Mouse (Mus musculus): ENCODE results near the gene Acod1. TPM values are rescaled to one million over a fixed set of nuclear protein-coding genes. Genes with fewer than 3 reads are reported as not detected.

Gene Acod1
- total and polyA plus RNA-seq, 3 experiments: 0.09 to 1.6 (median 0.16) TPM

DNA sequence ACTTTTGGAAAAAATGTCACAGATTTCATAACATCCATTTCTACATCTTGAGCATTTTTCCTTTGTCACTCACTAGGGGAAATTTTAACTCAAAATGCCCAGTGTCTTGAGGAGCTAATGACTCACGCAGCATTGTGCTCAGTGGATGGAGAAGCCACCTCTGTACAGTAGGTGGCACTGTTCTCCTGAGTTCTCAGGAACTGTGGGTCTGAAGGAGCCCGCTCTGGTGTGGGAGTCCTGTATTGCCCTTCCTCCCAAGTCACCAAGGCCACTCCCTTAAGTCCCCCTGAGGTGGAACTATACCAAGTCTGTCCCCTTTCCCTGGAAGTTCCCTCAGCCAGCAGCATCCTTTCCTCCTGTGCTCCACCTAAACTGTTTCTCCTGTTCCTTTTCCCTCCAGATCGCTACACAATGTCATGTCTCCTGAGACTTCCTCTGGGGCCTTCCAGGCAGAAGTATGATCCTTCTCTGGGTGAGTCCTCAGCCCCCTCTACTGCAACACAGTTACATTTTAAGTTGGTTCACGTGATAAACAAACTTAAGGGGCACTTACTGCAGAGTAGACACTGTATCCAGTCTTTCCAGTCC, 34.1 kb upstream of the Acod1 start:
- DNase-seq (ENCODE audit: extremely low read depth): peak; percentile 96
- Histone ChIP-seq H3K4me2 (ENCODE audit: insufficient read depth, low read depth, poor library complexity, severe bottlenecking) (peak overlapping the region; percentile 93), H3K4me3 (replicated peaks in 1 of 3; ENCODE audit: low read depth in 2 of 3, low read length in 2 of 3, poor library complexity in 1 of 3) (peak overlapping the region in 1 of 3 experiments; percentile 0), H3K27me3 (replicated peaks) (no peaks in the 10 kb centered on the region), H3K4me1 (ENCODE audit: control insufficient read depth in 1 of 2, insufficient read depth in 2 of 2) (peaks cover 18 to 38% of the 10 kb centered on the region in 2 experiments), H3K36me3 (replicated peaks in 1 of 2; ENCODE audit: control insufficient read depth in 1 of 2, insufficient read depth in 1 of 2, low read length in 1 of 2) (peaks cover 0 to 17% of the 10 kb centered on the region in 2 experiments), H3K27ac (ENCODE audit: insufficient read depth, low read depth) (0 out of 2 replicates have a peak overlapping the region, but pooled peaks have one; percentile 5), H3K79me2 (replicated peaks; ENCODE audit: control insufficient read depth, extremely low read depth, insufficient read depth, poor library complexity, severe bottlenecking) (no peaks in the 10 kb centered on the region), H3K9ac (ENCODE audit: insufficient read depth, low read depth) (peak overlapping the region; percentile 55; the same call in 1 of the 2 replicates), H3K9me3 (replicated peaks; ENCODE audit: low read length) (no peaks in the 10 kb centered on the region)
- dilution Hi-C loops (cut with MboI; ENCODE audit: extremely low pct_ligation_motif_present, extremely low pct_unique_long_range_greater_than_20kb, low sequenced_read_pairs): no loop called here
- TF ChIP-seq JUND (conservative IDR thresholded peaks at IDR 0.05; ENCODE audit: low read depth, low read length): no peak
- TF ChIP-seq RCOR1 (conservative IDR thresholded peaks at IDR 0.05; ENCODE audit: low read depth, low read length): no peak
- TF ChIP-seq RAD21 (IDR thresholded peaks at IDR 0.05; ENCODE audit: low read depth, low read length): peak; percentile 95
- TF ChIP-seq USF1 (IDR thresholded peaks at IDR 0.05; ENCODE audit: low read depth, low read length): no peak
- TF ChIP-seq MAZ (IDR thresholded peaks at IDR 0.05; ENCODE audit: low read depth, low read length): peak; percentile 48; the same call in 1 of the 2 replicates
- TF ChIP-seq ZKSCAN1 (IDR thresholded peaks at IDR 0.05; ENCODE audit: borderline replicate concordance, low read depth, low read length): no peak
- TF ChIP-seq PAX5 (IDR thresholded peaks at IDR 0.05; ENCODE audit: low read length): no peak
- no peak for TF ChIP-seq ZMIZ1 (IDR thresholded peaks at IDR 0.05; ENCODE audit: low read depth, low read length)
- TF ChIP-seq MYC (IDR thresholded peaks at IDR 0.05; ENCODE audit: low read depth, low read length): 0 out of 2 replicates have a peak, but pooled peaks have one; percentile 45
- peak; percentile 60 for TF ChIP-seq CHD2 (IDR thresholded peaks at IDR 0.05; ENCODE audit: low read length)
- peak; percentile 98 for TF ChIP-seq SMC3 (IDR thresholded peaks at IDR 0.05; ENCODE audit: low read depth, low read length)
- TF ChIP-seq NELFE (IDR thresholded peaks at IDR 0.05; ENCODE audit: low read depth, low read length): no peak; the same call in 1 of the 2 replicates
- TF ChIP-seq TCF12 (IDR thresholded peaks at IDR 0.05; ENCODE audit: low read depth, low read length): no peak
- TF ChIP-seq BHLHE40 (IDR thresholded peaks at IDR 0.05; ENCODE audit: low read depth, low read length): peak; percentile 56; the same call in 1 of the 2 replicates
- no peak; the same call in 1 of the 2 replicates for TF ChIP-seq ETS1 (conservative IDR thresholded peaks at IDR 0.05; ENCODE audit: low read depth, low read length)
- TF ChIP-seq NRF1 (IDR thresholded peaks at IDR 0.05; ENCODE audit: low read depth, low read length): no peak
- TF ChIP-seq TBP (conservative IDR thresholded peaks at IDR 0.05; ENCODE audit: low read depth, low read length): 0 out of 2 replicates have a peak, but pooled peaks have one; percentile 48
- TF ChIP-seq MEF2A (IDR thresholded peaks at IDR 0.05; ENCODE audit: borderline replicate concordance, low read depth, low read length): no peak
- TF ChIP-seq CTCF (conservative IDR thresholded peaks at IDR 0.05 in 1 of 2, IDR thresholded peaks at IDR 0.05 in 1 of 2; ENCODE audit: low read depth in 2 of 2, low read length in 2 of 2): peak; percentile 73 to 99
- peak; percentile 9; the same call in 1 of the 2 replicates for TF ChIP-seq ELF1 (IDR thresholded peaks at IDR 0.05; ENCODE audit: low read depth, low read length)
- no peak for TF ChIP-seq ZNF384 (IDR thresholded peaks at IDR 0.05; ENCODE audit: low read depth, low read length)
- TF ChIP-seq KAT2A (IDR thresholded peaks at IDR 0.05; ENCODE audit: insufficient replicate concordance, low read length): no peak
- TF ChIP-seq POLR2A (IDR thresholded peaks at IDR 0.05; ENCODE audit: low read depth, low read length): peak; percentile 29; the same call in 1 of the 2 replicates
- no peak for TF ChIP-seq POLR2AphosphoS2 (IDR thresholded peaks at IDR 0.05; ENCODE audit: low read depth, low read length)
- TF ChIP-seq IRF4 (IDR thresholded peaks at IDR 0.05; ENCODE audit: low read depth, low read length): 0 out of 2 replicates have a peak, but pooled peaks have one; percentile 1
- TF ChIP-seq GABPA (IDR thresholded peaks at IDR 0.05; ENCODE audit: insufficient replicate concordance, low read depth, low read length): no peak
- no peak for TF ChIP-seq UBTF (IDR thresholded peaks at IDR 0.05; ENCODE audit: low read depth, low read length)
- no peak; the same call in 1 of the 2 replicates for TF ChIP-seq MXI1 (IDR thresholded peaks at IDR 0.05; ENCODE audit: low read depth, low read length)
- no peak for TF ChIP-seq JUN (IDR thresholded peaks at IDR 0.05; ENCODE audit: insufficient read depth, low read depth, low read length)
- no peak for TF ChIP-seq USF2 (conservative IDR thresholded peaks at IDR 0.05; ENCODE audit: low read depth, low read length)
- no peak for TF ChIP-seq EP300 (IDR thresholded peaks at IDR 0.05; ENCODE audit: low read length)
- no peak for TF ChIP-seq HCFC1 (IDR thresholded peaks at IDR 0.05; ENCODE audit: low read depth, low read length)
- no peak for TF ChIP-seq SIN3A (IDR thresholded peaks at IDR 0.05; ENCODE audit: low read length)
- TF ChIP-seq MAX (IDR thresholded peaks at IDR 0.05; ENCODE audit: low read length): peak; percentile 41; the same call in 1 of the 2 replicates
- TF ChIP-seq CHD1 (IDR thresholded peaks at IDR 0.05; ENCODE audit: low read depth, low read length): no peak
- TF ChIP-seq MAFK (IDR thresholded peaks at IDR 0.05; ENCODE audit: insufficient replicate concordance, low read length): no peak
- no peak for TF ChIP-seq E2F4 (IDR thresholded peaks at IDR 0.05; ENCODE audit: insufficient replicate concordance, low read depth, low read length)
- peak; percentile 77 for TF ChIP-seq ZC3H11A (IDR thresholded peaks at IDR 0.05; ENCODE audit: low read depth, low read length)
- in situ Hi-C loops (cut with MboI; ENCODE audit: low pct_ligation_motif_present, low pct_unique_long_range_greater_than_20kb, low sequenced_read_pairs): loop anchor here (5.0 kb wide), 1 partner anchor 40 kb away; no protein-coding TSS in a partner anchor

Measured in CH12.LX (cell line).